Mouse (Mus musculus) CD8-positive naive resting alpha-beta T cell, adult 57 days (primary cell): Measurements from ENCODE around the gene Trim26. TPM values are rescaled to one million over a fixed set of nuclear protein-coding genes. Genes with fewer than 3 reads are reported as not detected.

Experiments used
- total RNA-seq: library from RNA; stranded (reverse); gene quantifications from one replicate; pipeline ENCODE4 v1.2.4, GENCODE M21; 2023

Trim26 gene
- 128 TPM for total RNA-seq

GRCm38 (mm10) chr17:36836874-36837647, at the start of gene Trim26:
Gene Trim26, plus strand, starts transcription at chr17:36837134.

GRCm38 (mm10) chr17:36811871-36812270, 25.1 kb upstream of the Trim26 start, which contains the start of gene H2-M10.6:
Gene H2-M10.6, plus strand, starts transcription at chr17:36812171.

GRCm38 (mm10) chr17:36866719-36867527, 30.0 kb downstream of the Trim26 start, which contains the start of gene Trim15:
Gene Trim15, minus strand, starts transcription at chr17:36867210.

GRCm38 (mm10) chr17:36869284-36869954, 32.5 kb downstream of the Trim26 start, which contains the start of gene Trim10:
Gene Trim10, plus strand, starts transcription at chr17:36869574.

GRCm38 (mm10) chr17:36890073-36890903, 53.4 kb downstream of the Trim26 start, which contains the start of gene Trim40:
Gene Trim40, minus strand, starts transcription at chr17:36890123.

GRCm38 (mm10) chr17:36897552-36898205, 60.7 kb downstream of the Trim26 start, which contains the start of gene Trim31:
Gene Trim31, plus strand, starts transcription at chr17:36898118.

Other genes with a start within 250 kb of the Trim26 start
- not detected for gene H2-M9, start 194.5 kb upstream of the Trim26 start, total RNA-seq
- not detected for gene H2-M1, start 164.9 kb upstream of the Trim26 start, total RNA-seq
- gene H2-M10.5, start 64.2 kb upstream of the Trim26 start, total RNA-seq: not detected
- not detected for gene H2-M10.6, start 25.0 kb upstream of the Trim26 start, total RNA-seq
- gene Trim15, start 30.1 kb downstream of the Trim26 start, total RNA-seq: not detected
- gene Trim10, start 32.4 kb downstream of the Trim26 start, total RNA-seq: 0.89 TPM
- gene Trim40, start 53.0 kb downstream of the Trim26 start, total RNA-seq: not detected
- gene Trim31, start 61.0 kb downstream of the Trim26 start, total RNA-seq: not detected
- gene Rnf39, start 105.8 kb downstream of the Trim26 start, total RNA-seq: 2.2 TPM
- 56.2 TPM for gene Ppp1r11, start 114.6 kb downstream of the Trim26 start, total RNA-seq
- gene Znrd1, start 121.4 kb downstream of the Trim26 start, total RNA-seq: 59.2 TPM
- 2.3 TPM for gene Znrd1as, start 121.5 kb downstream of the Trim26 start, total RNA-seq
- gene 2410137M14Rik, start 144.1 kb downstream of the Trim26 start, total RNA-seq: not detected
- gene H2-M5, start 152.4 kb downstream of the Trim26 start, total RNA-seq: not detected
- not detected for gene Zfp57, start 164.0 kb downstream of the Trim26 start, total RNA-seq
- gene Mog, start 186.3 kb downstream of the Trim26 start, total RNA-seq: not detected
- 153 TPM for gene Gabbr1, start 208.8 kb downstream of the Trim26 start, total RNA-seq